ENCODE assay signal across 8 mouse cellular contexts in genomic region chr14:55743711-55744110, GRCm38 (mm10). TPM values are rescaled to one million over a fixed set of nuclear protein-coding genes. Genes with fewer than 3 reads are reported as not detected.
DNase-seq lines count a peak whose midpoint lies in the region; ATAC-seq and TF ChIP-seq lines count a peak whose summit lies in the region.

No protein-coding gene starts in this region.

- H3K9me3 ChIP-seq in forebrain, embryonic 11.5 days (ENCODE audit: control insufficient read depth, low read length) = no peaks in the 10 kb centered on the region
- H3K9me3 ChIP-seq in heart, embryonic 15.5 days (replicated peaks) = no peaks in the 10 kb centered on the region
- H3K9me3 ChIP-seq in liver, embryonic 15.5 days (replicated peaks) = no peaks in the 10 kb centered on the region
- H3K9me3 ChIP-seq in neural tube, embryonic 12.5 days = no peaks in the 10 kb centered on the region
- H3K9me3 ChIP-seq in stomach, postnatal 0 days (ENCODE audit: control insufficient read depth, low read length) = no peaks in the 10 kb centered on the region

- H3K36me3 ChIP-seq in forebrain, embryonic 11.5 days (ENCODE audit: control insufficient read depth, insufficient read depth, low read length) = no peaks in the 10 kb centered on the region; the same call in 1 of the 2 replicates
- peaks cover 36% of the 10 kb centered on the region; the same call in 1 of the 2 replicates for H3K36me3 ChIP-seq in heart, embryonic 15.5 days
- H3K36me3 ChIP-seq in liver, embryonic 15.5 days (replicated peaks) = peaks cover 22% of the 10 kb centered on the region; the same call in 1 of the 2 replicates
- H3K36me3 ChIP-seq in neural tube, embryonic 12.5 days = peaks cover 36% of the 10 kb centered on the region
- 0 out of 2 replicates have a peak, but pooled peaks cover 5% of the 10 kb centered on the region for H3K36me3 ChIP-seq in stomach, postnatal 0 days (ENCODE audit: control insufficient read depth, insufficient read depth, low read length)

- H3K27me3 ChIP-seq in forebrain, embryonic 11.5 days (ENCODE audit: control insufficient read depth, insufficient read depth, low read length) = no peaks in the 10 kb centered on the region
- H3K27me3 ChIP-seq in heart, embryonic 15.5 days = no peaks in the 10 kb centered on the region
- H3K27me3 ChIP-seq in liver, embryonic 15.5 days = no peaks in the 10 kb centered on the region
- H3K27me3 ChIP-seq in neural tube, embryonic 12.5 days (replicated peaks) = no peaks in the 10 kb centered on the region
- no peaks in the 10 kb centered on the region for H3K27me3 ChIP-seq in stomach, postnatal 0 days (ENCODE audit: control insufficient read depth, insufficient read depth, low read length)

- H3K4me2 ChIP-seq in forebrain, embryonic 11.5 days (ENCODE audit: low read depth, low read length, severe bottlenecking) = no peak overlapping the region
- peak overlapping the region; percentile 18 for H3K4me2 ChIP-seq in heart, embryonic 15.5 days
- H3K4me2 ChIP-seq in liver, embryonic 15.5 days = peak overlapping the region; percentile 90
- peak overlapping the region; percentile 98 for H3K4me2 ChIP-seq in neural tube, embryonic 12.5 days (replicated peaks)
- peak overlapping the region; percentile 38 for H3K4me2 ChIP-seq in stomach, postnatal 0 days (replicated peaks; ENCODE audit: low read depth)

- H3K4me3 ChIP-seq in forebrain, embryonic 11.5 days (ENCODE audit: low read depth, low read length) = no peak overlapping the region
- H3K4me3 ChIP-seq in heart, embryonic 15.5 days = 0 out of 2 replicates have a peak overlapping the region, but pooled peaks have one; percentile 7
- no peak overlapping the region for H3K4me3 ChIP-seq in liver, embryonic 15.5 days (replicated peaks)
- no peak overlapping the region for H3K4me3 ChIP-seq in neural tube, embryonic 12.5 days
- H3K4me3 ChIP-seq in stomach, postnatal 0 days (ENCODE audit: low read depth, low read length) = no peak overlapping the region

- DNase-seq in CD4-positive helper T cell, adult 2 months (ENCODE audit: low read depth, low spot score) = peak; percentile 87
- DNase-seq in brain, embryonic 14.5 days (ENCODE audit: low read depth) = peak; percentile 83
- DNase-seq in forebrain, embryonic 11.5 days (ENCODE audit: low spot score) = peak; percentile 91
- DNase-seq in kidney, postnatal 14 days = peak; percentile 91
- peak; percentile 89 for DNase-seq in stomach, postnatal 0 days (ENCODE audit: low spot score)

- no peak overlapping the region for H3K27ac ChIP-seq in forebrain, embryonic 11.5 days (ENCODE audit: low read depth, low read length)
- no peak overlapping the region for H3K27ac ChIP-seq in heart, embryonic 15.5 days
- H3K27ac ChIP-seq in liver, embryonic 15.5 days (replicated peaks) = 0 out of 2 replicates have a peak overlapping the region, but pooled peaks have one; percentile 0
- no peak overlapping the region for H3K27ac ChIP-seq in neural tube, embryonic 12.5 days
- no peak overlapping the region for H3K27ac ChIP-seq in stomach, postnatal 0 days (replicated peaks)

- no peak for TF ChIP-seq POLR2A in brain, embryonic 14.5 days (IDR thresholded peaks at IDR 0.05; ENCODE audit: borderline replicate concordance, extremely low read depth, insufficient read depth, insufficient read length, poor library complexity, severe bottlenecking)

- peaks cover 9% of the 10 kb centered on the region; the same call in 1 of the 2 replicates for H3K4me1 ChIP-seq in forebrain, embryonic 11.5 days (replicated peaks; ENCODE audit: control insufficient read depth, insufficient read depth, low read length)
- H3K4me1 ChIP-seq in heart, embryonic 15.5 days (replicated peaks) = peaks cover 30% of the 10 kb centered on the region
- peaks cover 41% of the 10 kb centered on the region for H3K4me1 ChIP-seq in liver, embryonic 15.5 days (replicated peaks)
- H3K4me1 ChIP-seq in neural tube, embryonic 12.5 days = peaks cover 26% of the 10 kb centered on the region
- H3K4me1 ChIP-seq in stomach, postnatal 0 days (replicated peaks; ENCODE audit: control insufficient read depth, insufficient read depth) = peaks cover 9% of the 10 kb centered on the region

- H3K9ac ChIP-seq in forebrain, embryonic 11.5 days (ENCODE audit: low read length) = no peak overlapping the region
- peak overlapping the region; percentile 39; the same call in 1 of the 2 replicates for H3K9ac ChIP-seq in heart, embryonic 15.5 days
- no peak overlapping the region for H3K9ac ChIP-seq in liver, embryonic 15.5 days
- H3K9ac ChIP-seq in neural tube, embryonic 12.5 days = no peak overlapping the region
- H3K9ac ChIP-seq in stomach, postnatal 0 days (ENCODE audit: low read length) = peak overlapping the region; percentile 45; the same call in 1 of the 2 replicates

- WGBS in forebrain, embryonic 11.5 days = 22% methylated on average over 10 of the region's 10 CpGs
- 20% methylated on average over 10 of the region's 10 CpGs for WGBS in heart, embryonic 15.5 days
- 17% methylated on average over 10 of the region's 10 CpGs for WGBS in liver, embryonic 15.5 days (ENCODE audit: insufficient replicate concordance)
- WGBS in neural tube, embryonic 12.5 days = 26% methylated on average over 10 of the region's 10 CpGs
- 14% methylated on average over 10 of the region's 10 CpGs for WGBS in stomach, postnatal 0 days

- peak; percentile 53; the same call in 1 of the 2 replicates for ATAC-seq in forebrain, embryonic 11.5 days (replicated peaks; ENCODE audit: low FRiP score)
- ATAC-seq in heart, embryonic 15.5 days (replicated peaks; ENCODE audit: insufficient number of reproducible peaks, insufficient read depth, low FRiP score, low read depth) = 0 out of 2 replicates have a peak, but pooled peaks have one; percentile 50
- ATAC-seq in liver, embryonic 15.5 days (ENCODE audit: insufficient read depth) = peak; percentile 40
- peak; percentile 44 for ATAC-seq in neural tube, embryonic 12.5 days (ENCODE audit: low FRiP score, low read depth)
- peak; percentile 74 for ATAC-seq in stomach, postnatal 0 days (ENCODE audit: low FRiP score, low TSS enrichment)

- no peak for TF ChIP-seq EP300 in stomach, postnatal 0 days (optimal IDR thresholded peaks at IDR 0.05)

- TF ChIP-seq CTCF in brain, embryonic 14.5 days (IDR thresholded peaks at IDR 0.05; ENCODE audit: borderline replicate concordance, extremely low read depth, insufficient read depth, insufficient read length) = peak; percentile 98
- TF ChIP-seq CTCF in stomach, postnatal 0 days (IDR thresholded peaks at IDR 0.05; ENCODE audit: low read depth) = peak; percentile 98

RNA-seq across cellular contexts. Expression of gene Dhrs1, which starts 1.8 kb away (rescaled TPM):
- 67.1 and 88.2 TPM in 2 replicates for polyA plus RNA-seq in brain, embryonic 14.5 days (2012; rRNA removed)
- polyA plus RNA-seq in forebrain, embryonic 11.5 days (2014; fragmentation: Nextera tagmentation; extraction: Ambion mirVana) = 63.6 and 76.7 TPM in 2 replicates
- polyA plus RNA-seq in heart, embryonic 15.5 days (2015; fragmentation: Nextera tagmentation; extraction: Ambion mirVana) = 64.0 and 65.7 TPM in 2 replicates
- 39.4 and 43.5 TPM in 2 replicates for polyA plus RNA-seq in liver, embryonic 15.5 days (2015; fragmentation: Nextera tagmentation; extraction: Ambion mirVana)
- polyA plus RNA-seq in neural tube, embryonic 12.5 days (2016; fragmentation: Nextera tagmentation; extraction: Ambion mirVana) = 74.1 and 81.8 TPM in 2 replicates
- 92.3 and 99.5 TPM in 2 replicates for polyA plus RNA-seq in stomach, postnatal 0 days (2015; fragmentation: Nextera tagmentation; extraction: Ambion mirVana)

RNA-seq across cellular contexts. Expression of gene Nop9, which starts 1.8 kb away (rescaled TPM):
- polyA plus RNA-seq in brain, embryonic 14.5 days (2012; rRNA removed) = 24.6 and 27.9 TPM in 2 replicates
- polyA plus RNA-seq in forebrain, embryonic 11.5 days (2014; fragmentation: Nextera tagmentation; extraction: Ambion mirVana) = 54.2 and 57.4 TPM in 2 replicates
- polyA plus RNA-seq in heart, embryonic 15.5 days (2015; fragmentation: Nextera tagmentation; extraction: Ambion mirVana) = 17.9 and 24.4 TPM in 2 replicates
- polyA plus RNA-seq in liver, embryonic 15.5 days (2015; fragmentation: Nextera tagmentation; extraction: Ambion mirVana) = 23.4 and 24.4 TPM in 2 replicates
- polyA plus RNA-seq in neural tube, embryonic 12.5 days (2016; fragmentation: Nextera tagmentation; extraction: Ambion mirVana) = 44.2 and 47.0 TPM in 2 replicates
- 16.8 and 19.8 TPM in 2 replicates for polyA plus RNA-seq in stomach, postnatal 0 days (2015; fragmentation: Nextera tagmentation; extraction: Ambion mirVana)

RNA-seq across cellular contexts. Expression of gene Cideb, which starts 14.5 kb away (rescaled TPM):
- 0.60 and 0.76 TPM in 2 replicates for polyA plus RNA-seq in brain, embryonic 14.5 days (2012; rRNA removed)
- polyA plus RNA-seq in forebrain, embryonic 11.5 days (2014; fragmentation: Nextera tagmentation; extraction: Ambion mirVana) = not detected in 2 replicates
- polyA plus RNA-seq in heart, embryonic 15.5 days (2015; fragmentation: Nextera tagmentation; extraction: Ambion mirVana) = 1.2 and 1.6 TPM in 2 replicates
- 57.5 and 77.8 TPM in 2 replicates for polyA plus RNA-seq in liver, embryonic 15.5 days (2015; fragmentation: Nextera tagmentation; extraction: Ambion mirVana)
- polyA plus RNA-seq in neural tube, embryonic 12.5 days (2016; fragmentation: Nextera tagmentation; extraction: Ambion mirVana) = 0.30 TPM in 1 of 2 replicates, not detected in the other
- 12.3 and 13.6 TPM in 2 replicates for polyA plus RNA-seq in stomach, postnatal 0 days (2015; fragmentation: Nextera tagmentation; extraction: Ambion mirVana)

RNA-seq across cellular contexts. Expression of gene Ltb4r2, which starts 17.5 kb away (rescaled TPM):
- polyA plus RNA-seq in brain, embryonic 14.5 days (2012; rRNA removed) = 0.29 and 0.38 TPM in 2 replicates
- 0.32 and 0.43 TPM in 2 replicates for polyA plus RNA-seq in forebrain, embryonic 11.5 days (2014; fragmentation: Nextera tagmentation; extraction: Ambion mirVana)
- 0.15 and 0.25 TPM in 2 replicates for polyA plus RNA-seq in heart, embryonic 15.5 days (2015; fragmentation: Nextera tagmentation; extraction: Ambion mirVana)
- polyA plus RNA-seq in liver, embryonic 15.5 days (2015; fragmentation: Nextera tagmentation; extraction: Ambion mirVana) = 0.74 and 0.93 TPM in 2 replicates
- 0.37 and 0.52 TPM in 2 replicates for polyA plus RNA-seq in neural tube, embryonic 12.5 days (2016; fragmentation: Nextera tagmentation; extraction: Ambion mirVana)
- 3.2 and 3.8 TPM in 2 replicates for polyA plus RNA-seq in stomach, postnatal 0 days (2015; fragmentation: Nextera tagmentation; extraction: Ambion mirVana)

RNA-seq across cellular contexts. Expression of gene Rabggta, which starts 21.6 kb away (rescaled TPM):
- polyA plus RNA-seq in brain, embryonic 14.5 days (2012; rRNA removed) = 64.9 and 72.8 TPM in 2 replicates
- polyA plus RNA-seq in forebrain, embryonic 11.5 days (2014; fragmentation: Nextera tagmentation; extraction: Ambion mirVana) = 23.4 and 27.1 TPM in 2 replicates
- polyA plus RNA-seq in heart, embryonic 15.5 days (2015; fragmentation: Nextera tagmentation; extraction: Ambion mirVana) = 20.7 and 23.8 TPM in 2 replicates
- 10.5 and 11.0 TPM in 2 replicates for polyA plus RNA-seq in liver, embryonic 15.5 days (2015; fragmentation: Nextera tagmentation; extraction: Ambion mirVana)
- polyA plus RNA-seq in neural tube, embryonic 12.5 days (2016; fragmentation: Nextera tagmentation; extraction: Ambion mirVana) = 42.0 and 46.3 TPM in 2 replicates
- 25.7 and 27.3 TPM in 2 replicates for polyA plus RNA-seq in stomach, postnatal 0 days (2015; fragmentation: Nextera tagmentation; extraction: Ambion mirVana)

Comparison
In these comparisons a context has a peak if more than half of its experiments do, and no peak if none do; other contexts are left out.
1. H3K9ac ChIP-seq: peak in heart, embryonic 15.5 days (single experiment) and stomach, postnatal 0 days (single experiment); none in forebrain, embryonic 11.5 days (single experiment), liver, embryonic 15.5 days (single experiment) and neural tube, embryonic 12.5 days (single experiment).
2. Peak in every context shown above with its lines, with median percentiles within 50 percentile points of each other: DNase-seq and ATAC-seq.